Mouse (Mus musculus) heart, postnatal 0 days (tissue): ENCODE results near the gene Ofcc1.

Experiments used
- CTCF ChIP-seq: IDR thresholded peaks from 2 replicates; pipeline ENCODE4 v1.5.1; 2016; ENCODE audit warnings: antibody characterized with exemption, control low read depth, low read depth
- EP300 ChIP-seq: IDR thresholded peaks from 2 replicates; pipeline ENCODE4 v1.6.1; 2016; ENCODE audit warnings: antibody characterized with exemption, low read depth

DNA sequence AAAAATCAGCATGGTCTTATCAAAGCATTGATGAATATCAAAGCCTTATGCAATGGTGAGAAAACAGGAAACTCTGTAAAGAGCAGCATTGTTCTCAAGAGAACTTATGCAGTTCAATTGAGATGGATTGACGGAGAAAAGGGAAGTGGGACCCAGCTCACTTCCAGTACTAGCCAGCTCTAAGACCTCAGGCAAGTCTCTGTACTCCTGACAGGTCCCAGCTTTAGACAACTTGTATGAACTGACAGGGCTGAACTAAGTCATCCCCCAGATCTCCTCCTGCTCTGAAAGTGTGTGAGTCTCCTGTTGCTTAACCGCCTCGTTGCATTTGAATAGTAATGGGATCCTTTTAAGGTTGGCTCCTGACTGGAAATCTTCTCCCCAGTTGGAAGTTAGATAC, 225.2 kb downstream of the Ofcc1 start:
- TF ChIP-seq CTCF (no peak), EP300 (no peak)
